Mouse (Mus musculus): Measurements from ENCODE around the gene Paqr9. TPM values are rescaled to one million over a fixed set of nuclear protein-coding genes. Genes with fewer than 3 reads are reported as not detected.
"Not testable (repeated sequence)": the region's sequence is repeated elsewhere in the genome, so short reads cannot be mapped to it uniquely, and the experiment has no call there.

The Paqr9 gene
- total RNA-seq (2021) = 10 to 100 TPM; 51.9 to 53.2 TPM

DNA sequence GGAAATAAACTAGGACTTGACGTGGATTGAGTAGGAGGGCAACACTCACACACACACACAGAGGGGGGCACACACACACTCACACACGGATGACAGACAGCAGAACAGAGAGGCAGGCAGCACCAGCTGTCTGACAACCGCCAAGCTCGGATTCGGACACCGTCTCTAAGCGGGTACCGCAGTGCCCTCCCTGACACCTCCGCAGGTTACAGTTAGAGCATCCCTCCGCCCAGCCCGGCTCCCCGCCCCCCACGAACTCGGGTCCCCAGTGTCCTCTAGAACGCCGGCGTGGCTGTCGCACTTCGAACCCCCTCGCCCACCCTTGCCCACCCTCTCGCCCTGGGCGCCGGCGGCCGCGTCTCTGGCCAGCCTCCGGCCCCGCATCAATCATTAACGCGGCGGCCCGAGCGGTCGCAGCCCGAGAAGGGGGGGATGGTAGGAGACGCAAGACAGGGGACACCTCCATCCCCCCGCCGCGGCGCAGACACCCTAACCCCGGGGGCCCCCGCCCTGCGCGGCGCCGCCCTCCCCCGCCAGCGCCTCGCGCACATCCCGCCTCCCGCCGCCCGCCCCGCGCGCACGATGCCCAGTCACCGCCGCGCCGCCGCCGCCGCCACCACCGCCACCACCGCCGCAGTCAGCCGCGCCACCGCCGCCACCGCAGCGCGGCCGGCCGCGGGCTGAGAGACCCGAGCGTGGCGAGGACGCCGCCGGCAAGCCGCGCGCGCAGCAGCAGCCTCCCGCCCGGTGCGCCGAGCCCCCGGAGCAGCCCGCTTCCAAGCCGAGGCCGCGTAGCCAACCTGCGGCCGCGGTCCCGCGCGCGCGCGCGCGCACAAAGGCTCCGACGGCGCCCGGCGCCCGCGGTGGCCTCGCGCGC is at the start of gene Paqr9:
Paqr9 (plus strand) TSS at position 599 of the 877 bp plus-strand sequence.
- DNase-seq (ENCODE audit: extremely low spot score in 1 of 2, low spot score in 1 of 2) = peak; percentile 44 to 54

DNA sequence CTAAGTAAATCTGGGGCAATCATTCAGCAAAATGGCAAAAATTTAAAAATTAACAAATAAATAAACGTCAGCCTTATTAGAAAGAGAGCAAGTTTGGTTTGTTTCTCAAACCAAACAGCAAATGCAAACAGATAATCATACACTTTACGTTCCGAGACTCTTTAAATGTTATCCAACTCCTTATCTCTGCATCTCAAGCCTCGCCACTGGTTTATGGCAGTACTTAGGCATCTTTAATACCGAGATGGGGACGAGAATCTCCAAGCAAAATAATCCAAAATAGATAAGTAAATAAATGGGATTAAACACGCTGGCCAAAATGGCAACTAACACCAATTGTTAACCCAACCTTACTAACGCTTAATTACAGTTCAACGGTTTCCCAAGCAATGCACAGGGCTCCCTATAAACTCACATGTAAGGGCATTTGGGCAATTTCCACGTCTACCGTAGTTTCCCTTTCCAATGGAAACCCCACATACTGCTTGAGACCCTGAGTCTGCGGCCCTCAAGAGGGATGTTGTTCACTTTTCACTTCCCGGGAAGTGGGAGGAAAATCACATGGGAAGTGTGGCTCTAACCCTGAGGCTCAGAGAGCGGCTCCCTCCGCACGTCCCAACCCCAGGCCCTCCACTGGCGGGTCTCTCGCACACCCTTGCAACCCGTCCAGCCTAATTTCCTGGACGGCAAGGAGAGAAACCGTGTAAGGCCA is 48.6 kb upstream of the Paqr9 start:
- no peak for DNase-seq (ENCODE audit: extremely low spot score in 1 of 2, low spot score in 1 of 2)

DNA sequence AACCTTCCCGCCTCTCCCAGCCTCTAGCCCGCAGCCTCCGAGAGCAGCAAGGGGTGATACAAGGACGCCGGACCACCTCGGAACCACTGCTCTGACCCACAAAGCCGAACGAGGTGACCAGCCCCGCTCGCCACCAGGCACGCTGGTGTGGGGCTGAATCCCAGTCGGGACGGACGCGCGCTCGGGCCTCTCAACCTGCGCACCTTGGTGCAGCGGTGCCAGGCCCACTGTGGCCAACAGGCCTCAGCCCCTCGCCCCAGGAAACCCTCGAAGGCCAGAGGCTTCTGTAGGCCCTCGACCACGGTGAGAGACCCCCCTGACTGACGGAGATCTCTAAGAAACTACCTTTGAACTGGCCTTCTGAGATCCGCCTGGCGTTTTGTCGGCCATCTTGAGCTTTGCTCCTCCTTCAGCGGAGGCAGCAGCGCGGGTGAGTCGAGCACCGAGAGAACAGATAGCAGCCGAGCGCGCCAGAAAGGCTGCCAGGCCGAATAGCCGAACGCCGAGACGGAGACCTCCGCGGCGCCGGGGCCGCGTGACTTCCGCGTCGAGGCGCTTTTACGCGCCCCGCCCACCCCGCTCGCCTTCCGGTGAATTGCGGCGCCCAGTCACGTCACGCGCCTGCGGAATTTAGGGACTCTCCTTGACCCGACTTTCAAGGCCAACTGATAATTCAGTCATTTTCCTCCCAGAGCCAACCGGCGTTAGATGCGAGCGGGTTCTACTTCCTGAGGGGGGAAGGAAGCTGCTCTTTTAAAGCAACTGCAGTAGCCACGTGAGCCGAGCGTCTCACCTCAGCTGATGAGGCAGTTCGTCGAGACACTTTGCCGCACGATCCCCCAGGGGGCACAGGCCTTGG is 47.8 kb upstream of the Paqr9 start, which contains the start of gene U2surp:
U2surp (minus strand) TSS at position 525 of the 859 bp plus-strand sequence.
- peak; percentile 89 to 90 for DNase-seq (ENCODE audit: extremely low spot score in 1 of 2, low spot score in 1 of 2)

DNA sequence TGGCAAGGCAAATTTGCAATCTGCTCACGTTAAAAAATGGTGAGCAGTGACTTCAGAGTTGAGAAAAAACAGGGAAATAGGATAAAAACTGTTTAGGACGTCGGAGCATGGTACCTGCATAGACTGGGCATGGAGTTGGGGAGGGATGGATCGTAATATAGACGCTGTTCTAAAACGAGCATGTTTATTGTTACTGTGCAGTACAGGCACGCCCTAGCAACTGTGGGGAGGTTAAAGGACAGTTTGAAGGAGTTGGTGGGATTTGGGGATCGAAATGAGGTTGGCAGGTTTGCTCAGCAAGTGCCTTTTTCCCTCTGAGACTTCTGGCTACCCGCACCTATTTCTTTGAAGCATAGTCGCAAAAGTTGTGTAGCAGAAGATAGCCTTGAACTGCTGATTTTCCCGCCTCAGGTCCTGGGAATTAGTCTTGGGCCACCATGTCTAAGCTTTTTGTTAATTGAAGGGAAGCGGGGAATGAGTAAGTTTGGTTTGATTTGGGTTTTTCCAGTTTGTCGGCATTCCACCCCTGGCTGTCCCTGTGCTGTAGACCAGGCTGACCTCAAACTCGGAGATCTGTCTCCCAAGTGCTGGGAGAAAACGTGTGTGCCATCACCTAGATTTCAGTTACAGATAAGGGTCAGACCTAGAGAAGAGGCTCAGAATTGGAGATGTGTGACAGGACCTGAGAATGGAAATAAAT is 47.0 kb upstream of the Paqr9 start:
- DNase-seq (ENCODE audit: extremely low spot score in 1 of 2, low spot score in 1 of 2) = no peak

DNA sequence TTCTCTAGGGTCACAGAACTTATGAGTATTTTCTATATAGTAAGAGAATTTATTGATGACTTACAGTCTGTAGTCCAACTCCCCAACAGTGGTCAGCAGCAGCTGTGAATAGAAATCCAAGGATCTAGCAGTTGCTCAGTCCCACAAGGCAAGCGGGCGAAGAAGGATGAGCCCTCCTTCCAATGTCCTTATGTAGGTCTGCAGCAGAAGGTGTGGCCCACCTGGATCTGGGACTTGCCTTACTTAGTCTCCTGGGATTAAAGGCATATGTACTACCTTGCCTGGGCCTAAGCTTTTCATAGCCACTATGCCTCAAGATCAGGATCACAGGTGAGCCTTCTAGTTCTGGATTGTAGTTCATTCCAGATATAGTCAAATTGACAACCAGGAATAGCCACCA is 45.7 kb upstream of the Paqr9 start:
- no peak for DNase-seq (ENCODE audit: extremely low spot score in 1 of 2, low spot score in 1 of 2)

DNA sequence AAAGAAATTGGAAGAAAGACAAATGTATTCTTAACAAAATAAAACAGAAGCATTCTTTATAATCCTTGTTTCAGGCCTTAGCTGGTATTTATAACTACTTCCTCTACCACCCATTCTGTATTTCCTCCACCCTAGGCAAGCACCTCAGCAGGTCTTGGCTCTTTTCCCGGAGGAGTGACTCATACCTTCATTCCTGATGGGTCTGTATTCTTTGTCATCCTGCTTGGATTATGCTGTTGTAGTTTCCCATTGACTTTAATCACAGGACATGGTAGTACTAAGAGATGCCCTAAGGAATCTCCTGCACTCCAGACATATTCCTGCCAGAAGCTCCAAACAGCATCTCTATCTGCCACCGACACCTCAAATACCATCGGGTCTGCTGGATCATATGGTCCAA is 45.1 kb upstream of the Paqr9 start:
- DNase-seq (ENCODE audit: extremely low spot score in 1 of 2, low spot score in 1 of 2) = not testable (repeated sequence)

DNA sequence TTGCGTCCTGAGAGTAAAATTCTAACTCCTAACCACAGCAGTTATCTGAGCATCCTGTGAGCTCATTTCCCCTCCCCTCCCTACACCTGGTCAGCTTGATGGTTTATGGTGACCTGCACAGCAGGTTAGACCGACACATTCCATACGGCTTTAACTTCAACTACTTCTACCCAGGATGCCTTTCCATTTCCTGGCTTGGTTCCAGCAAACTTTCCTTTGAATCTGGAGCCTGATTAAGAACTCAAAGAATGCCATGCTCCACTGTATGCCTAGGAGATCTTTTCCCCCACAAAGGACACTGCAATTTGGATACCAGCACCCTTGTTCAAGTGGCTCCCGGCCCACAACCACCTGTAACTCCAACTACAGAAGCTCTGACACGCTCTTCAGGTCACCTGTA is 38.9 kb upstream of the Paqr9 start:
- no peak for DNase-seq (ENCODE audit: extremely low spot score in 1 of 2, low spot score in 1 of 2)

DNA sequence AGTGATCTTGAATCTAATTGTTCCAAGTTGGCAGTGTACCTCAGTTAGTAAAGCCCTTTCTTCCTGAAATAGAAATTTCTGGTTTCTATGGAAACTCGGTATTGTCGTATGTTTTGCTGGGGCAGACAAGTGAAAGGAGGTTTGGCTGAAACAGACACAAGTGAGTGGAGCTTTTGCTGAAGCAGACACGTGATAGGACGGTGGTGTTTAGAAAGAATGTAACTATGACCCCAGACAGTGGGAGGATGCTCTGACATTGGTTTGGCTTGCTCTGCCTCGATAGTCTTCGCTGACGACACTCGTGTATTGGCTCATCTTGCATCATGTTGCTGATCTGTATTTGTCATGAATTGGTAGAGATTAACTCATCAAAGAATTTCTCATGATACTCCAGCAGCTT is 38.4 kb upstream of the Paqr9 start:
- no peak for DNase-seq (ENCODE audit: extremely low spot score in 1 of 2, low spot score in 1 of 2)

DNA sequence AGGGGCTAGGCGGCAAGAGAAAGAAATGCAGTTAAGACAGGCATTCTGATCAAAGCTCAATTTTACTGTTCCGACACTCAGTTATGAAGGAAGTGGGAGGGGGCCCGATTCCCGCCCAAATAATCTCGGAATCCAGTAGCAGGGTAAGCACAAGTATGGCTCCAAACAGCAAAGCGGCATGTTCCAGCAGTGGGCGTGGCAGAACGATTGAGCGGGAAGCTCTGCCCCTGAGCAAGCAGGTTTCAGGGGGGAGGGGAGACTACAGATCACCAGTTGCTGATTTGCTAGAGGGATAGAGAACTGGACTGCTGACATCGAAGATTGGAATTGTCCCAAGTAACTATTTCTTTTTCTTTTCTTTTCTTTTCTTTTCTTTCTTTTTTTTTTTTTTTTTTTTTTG is 37.9 kb upstream of the Paqr9 start:
- no peak for DNase-seq (ENCODE audit: extremely low spot score in 1 of 2, low spot score in 1 of 2)

DNA sequence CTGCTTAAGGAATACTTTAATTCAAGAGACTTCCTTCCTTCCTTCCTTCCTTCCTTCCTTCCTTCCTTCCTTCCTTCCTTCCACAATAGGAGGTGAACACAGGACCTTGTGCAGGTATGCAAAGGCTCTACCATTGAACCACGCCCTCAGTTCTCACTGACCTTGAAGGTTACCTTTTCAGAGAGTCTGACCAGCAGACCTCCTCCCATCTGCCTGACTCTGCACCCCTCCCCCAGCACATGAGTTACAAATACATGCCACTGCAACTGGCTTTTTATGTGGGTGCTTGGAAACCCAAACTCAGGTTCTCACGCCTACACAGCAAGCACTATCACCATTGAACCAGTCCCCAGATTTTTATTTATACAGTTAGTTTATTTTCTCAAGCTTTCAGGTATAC is 36.9 kb upstream of the Paqr9 start:
- no peak for DNase-seq (ENCODE audit: extremely low spot score in 1 of 2, low spot score in 1 of 2)

DNA sequence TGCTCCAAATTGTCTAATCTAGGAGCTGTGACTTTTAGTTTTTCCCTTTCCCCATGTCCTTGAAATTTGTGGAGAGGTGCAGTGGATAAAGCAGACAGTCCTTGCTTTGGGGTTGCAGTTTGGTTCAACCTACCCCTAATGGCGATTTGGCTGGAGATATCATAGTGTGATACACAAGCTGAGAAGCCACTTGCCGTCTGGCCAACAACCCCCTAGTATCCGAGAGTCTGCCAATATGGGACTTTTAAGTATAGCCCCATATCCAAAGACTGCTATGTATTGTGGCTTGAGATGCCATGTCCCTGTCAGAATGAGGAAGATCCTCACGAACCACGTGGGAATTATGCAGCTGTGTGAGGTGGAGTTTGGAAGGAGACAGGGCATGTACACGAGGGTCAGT is 34.1 kb upstream of the Paqr9 start:
- no peak for DNase-seq (ENCODE audit: extremely low spot score in 1 of 2, low spot score in 1 of 2)

DNA sequence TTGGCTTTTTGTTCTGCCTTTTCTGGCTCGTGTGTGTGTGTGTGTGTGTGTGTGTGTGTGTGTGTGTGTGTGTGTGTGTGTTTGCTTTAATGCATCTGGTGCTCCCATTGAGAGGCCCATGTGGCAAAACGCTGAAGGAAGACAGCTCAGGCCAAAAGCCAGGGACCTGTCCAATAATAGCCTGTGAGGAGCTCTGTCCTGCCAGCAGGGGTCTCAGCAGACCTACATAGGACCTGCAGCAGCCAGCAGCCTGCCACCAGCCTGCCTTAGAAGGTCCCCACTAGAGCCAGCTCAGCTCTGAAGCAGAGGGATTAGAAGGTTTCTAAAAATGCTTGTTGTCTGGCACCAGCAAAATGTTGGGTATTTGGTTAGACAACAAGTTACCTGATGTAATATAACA is 33.5 kb upstream of the Paqr9 start:
- DNase-seq (ENCODE audit: extremely low spot score in 1 of 2, low spot score in 1 of 2) = no peak

DNA sequence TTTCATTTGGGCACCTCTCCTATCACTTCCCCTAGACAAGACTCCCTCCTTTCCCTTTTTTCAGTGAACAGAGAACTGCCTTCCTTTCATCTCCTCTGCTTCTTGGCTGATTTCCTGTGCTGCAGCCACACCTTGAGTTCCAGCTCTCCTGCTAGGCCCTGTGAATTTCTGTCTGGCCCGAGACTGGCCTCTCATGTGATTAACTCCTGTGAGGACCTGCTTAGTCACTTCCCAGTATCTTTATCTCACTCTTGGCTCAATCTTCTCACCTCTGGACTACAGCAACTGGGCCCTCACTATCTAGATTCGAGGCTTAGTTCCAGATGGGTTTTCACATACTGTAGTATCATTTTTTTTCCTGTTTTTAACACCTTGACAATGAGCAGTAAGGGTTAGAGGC is 31.8 kb upstream of the Paqr9 start:
- DNase-seq (ENCODE audit: extremely low spot score in 1 of 2, low spot score in 1 of 2) = no peak

DNA sequence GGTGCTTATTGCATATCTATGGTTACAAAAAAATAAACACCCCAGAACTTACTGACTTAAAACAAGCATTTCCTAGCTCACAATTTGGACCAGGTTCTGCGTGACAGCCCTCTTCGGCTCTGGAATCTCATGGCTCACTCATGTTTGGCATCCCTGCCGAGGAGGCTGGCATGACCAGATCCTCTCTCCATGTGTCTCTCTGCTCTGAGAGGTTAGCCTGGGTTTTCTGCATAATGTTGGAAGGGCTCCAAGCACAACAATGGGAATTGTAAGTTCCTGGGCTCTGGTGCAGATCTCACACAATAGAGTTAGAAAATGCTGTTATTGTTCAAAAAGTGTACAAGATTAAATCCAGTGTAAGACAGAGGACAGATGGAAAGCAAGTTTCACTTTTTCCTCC is 28.3 kb upstream of the Paqr9 start:
- no peak for DNase-seq (ENCODE audit: extremely low spot score in 1 of 2, low spot score in 1 of 2)

DNA sequence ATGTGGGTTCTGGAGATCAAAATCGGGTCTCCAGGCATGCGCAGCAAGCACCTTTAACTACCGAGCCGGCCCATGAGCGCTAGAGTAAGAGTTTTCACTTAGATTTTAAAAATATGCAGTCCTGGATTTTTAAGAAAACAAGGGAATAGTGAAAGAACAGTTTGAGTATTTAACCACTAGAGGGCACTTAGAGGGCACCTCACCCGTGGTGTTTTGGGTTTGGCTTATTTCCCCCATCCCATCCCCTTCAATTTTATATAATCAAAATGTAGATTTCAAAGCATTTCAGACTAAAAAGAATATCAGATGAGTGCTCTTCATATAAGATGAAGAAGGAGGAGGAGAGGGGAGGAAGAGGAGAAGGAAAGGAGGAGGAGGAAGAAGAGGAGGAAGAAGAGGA is 25.6 kb upstream of the Paqr9 start:
- no peak for DNase-seq (ENCODE audit: extremely low spot score in 1 of 2, low spot score in 1 of 2)

DNA sequence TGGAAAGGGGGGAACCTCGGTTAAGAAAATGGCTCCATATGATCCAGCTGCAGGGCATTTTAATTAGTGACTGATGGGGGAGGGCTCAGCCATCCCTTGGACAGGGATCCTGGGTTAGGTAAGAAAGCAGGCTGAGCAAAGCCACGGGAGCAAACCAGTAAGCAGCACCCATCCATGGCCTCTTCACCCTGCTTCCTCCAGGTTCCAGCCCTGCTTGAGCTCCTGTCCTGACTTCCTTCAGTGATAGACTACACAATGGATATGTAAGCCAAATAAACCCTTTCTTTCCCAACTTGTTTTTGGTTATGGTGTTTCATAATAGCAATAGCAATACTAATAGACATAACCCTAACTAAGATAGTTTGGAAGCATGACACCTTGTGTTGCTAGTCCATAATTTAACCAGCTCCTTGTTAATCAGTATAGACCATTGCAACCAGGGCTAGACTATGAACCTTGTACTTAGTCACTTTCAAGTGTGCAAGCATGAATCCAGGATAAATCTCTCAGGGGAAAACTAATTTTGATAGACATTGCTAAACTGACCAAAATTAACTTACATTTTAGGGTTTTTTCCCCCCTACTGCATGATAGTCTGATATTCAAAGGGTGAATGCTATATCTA is 20.2 kb upstream of the Paqr9 start:
- no peak for DNase-seq (ENCODE audit: extremely low spot score in 1 of 2, low spot score in 1 of 2)

DNA sequence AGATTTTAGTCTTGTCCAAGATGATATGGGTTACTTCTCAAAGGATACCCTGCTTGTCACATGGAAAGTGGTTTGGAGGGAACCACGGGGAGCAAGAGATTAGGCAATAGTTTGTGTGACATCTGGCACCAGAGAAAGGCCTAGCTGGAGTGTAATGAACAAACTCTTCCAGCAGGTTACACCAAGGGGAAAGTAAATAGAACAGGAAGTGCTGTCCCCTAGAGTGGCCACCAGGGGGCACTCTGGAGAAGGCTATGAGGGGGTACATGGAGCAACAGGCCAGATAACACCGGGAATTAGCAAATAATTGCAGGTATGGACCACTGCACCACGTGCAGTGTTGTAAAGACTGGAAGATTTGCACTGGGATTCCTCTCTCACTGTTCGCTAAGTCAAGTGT is 19.0 kb upstream of the Paqr9 start:
- DNase-seq (ENCODE audit: extremely low spot score in 1 of 2, low spot score in 1 of 2) = peak in 1 of 2 experiments; percentile 43

DNA sequence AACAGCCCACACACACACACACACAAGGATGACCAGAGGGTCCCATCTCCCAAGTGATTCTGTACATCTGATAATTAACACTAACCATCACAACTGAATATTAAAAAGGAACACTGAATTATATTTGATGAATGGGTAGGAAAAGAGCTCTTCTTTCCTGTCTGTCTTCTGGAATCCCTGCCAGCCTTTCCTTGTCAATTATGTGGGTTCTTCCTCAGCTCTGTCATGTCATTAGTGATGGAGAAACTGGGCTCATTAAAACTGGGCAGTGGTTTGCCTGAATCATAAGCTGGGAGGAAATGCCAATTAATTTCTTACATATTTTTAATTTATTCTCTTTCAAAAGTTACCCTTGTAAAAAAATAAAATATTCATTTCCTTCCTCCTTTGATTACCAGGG is 18.2 kb upstream of the Paqr9 start:
- no peak for DNase-seq (ENCODE audit: extremely low spot score in 1 of 2, low spot score in 1 of 2)

DNA sequence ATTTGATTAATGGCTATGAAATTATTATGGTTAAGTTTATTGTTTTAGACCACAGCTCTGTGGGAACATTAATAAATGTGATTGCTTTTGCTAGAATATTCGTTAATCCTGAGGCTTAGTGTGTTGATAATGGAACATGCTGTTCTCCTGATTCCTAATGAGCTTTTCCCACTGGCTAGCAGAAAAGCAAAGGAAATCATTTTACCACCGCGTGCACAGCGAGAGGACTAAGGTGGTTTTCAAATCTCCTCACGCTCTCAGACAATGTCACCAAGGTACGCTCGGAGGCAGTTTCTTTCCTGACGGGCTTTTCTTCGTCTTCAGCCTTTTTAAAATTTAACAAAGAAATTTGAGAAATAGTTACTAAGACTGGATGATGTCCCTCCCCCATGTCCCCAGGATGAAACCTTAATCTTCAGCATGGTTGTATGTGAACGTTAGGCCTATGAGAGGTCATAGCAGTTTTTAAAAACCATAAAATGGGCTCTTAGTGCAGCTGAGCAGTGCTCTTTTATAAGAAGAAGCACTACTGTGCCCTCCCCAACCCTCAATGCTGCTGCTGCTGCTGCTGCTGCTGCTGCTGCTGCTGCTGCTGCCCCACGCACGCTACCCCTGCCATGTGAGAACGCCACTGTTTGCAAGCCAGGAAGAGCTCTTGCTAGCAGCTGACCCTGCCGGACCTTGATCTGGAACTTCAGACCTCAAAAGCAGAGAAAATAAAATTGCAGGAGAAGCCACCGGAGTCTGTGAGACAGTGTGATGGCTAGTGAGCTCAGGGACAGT is 17.6 kb upstream of the Paqr9 start:
- no peak for DNase-seq (ENCODE audit: extremely low spot score in 1 of 2, low spot score in 1 of 2)
